Mouse (Mus musculus): ENCODE results near the gene Cdip1.
"Not testable (repeated sequence)": the region's sequence is repeated elsewhere in the genome, so short reads cannot be mapped to it uniquely, and the experiment has no call there.

Gene Cdip1

DNA sequence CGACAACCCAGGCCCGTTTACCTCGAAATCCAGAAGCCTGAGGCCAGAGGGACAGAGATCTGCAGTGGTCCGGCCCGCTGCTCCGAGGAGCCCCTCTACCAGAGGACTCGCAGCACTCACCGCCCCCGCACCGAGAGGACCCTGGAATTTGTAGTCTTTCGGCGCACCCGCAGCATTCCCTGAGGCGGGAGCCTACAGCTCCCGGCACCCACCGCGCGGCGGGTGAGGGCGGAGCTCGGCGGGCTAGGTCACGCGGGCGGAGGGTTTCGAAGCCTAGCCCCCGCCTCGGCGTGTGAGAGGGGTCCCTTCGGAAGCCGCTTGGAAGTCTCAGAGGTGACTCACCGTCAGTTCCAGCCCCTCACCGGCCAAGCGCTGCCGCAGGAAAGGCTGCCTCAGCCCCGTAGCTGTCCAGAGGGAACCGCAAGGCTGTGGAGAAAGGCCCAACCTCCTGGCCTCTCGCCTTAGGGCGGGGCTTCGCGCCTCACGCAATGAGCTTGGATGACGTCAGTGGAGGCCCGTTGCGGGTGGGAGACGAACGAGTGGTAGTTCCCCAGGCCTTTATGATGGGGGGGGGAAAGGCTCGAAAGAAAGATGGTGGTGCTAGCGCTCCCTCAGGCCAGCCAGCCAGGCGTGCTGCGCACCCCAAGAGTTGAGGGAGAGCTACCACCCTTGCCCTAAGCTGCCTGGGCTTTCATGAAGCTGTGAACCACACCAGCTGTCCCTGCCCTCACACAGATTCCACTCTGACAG lies at the start of gene Cdip1:
Gene Cdip1, minus strand, starts transcription at position 483 of the 750 bp plus-strand sequence.
- DNase-seq, result peak; percentile 94

DNA sequence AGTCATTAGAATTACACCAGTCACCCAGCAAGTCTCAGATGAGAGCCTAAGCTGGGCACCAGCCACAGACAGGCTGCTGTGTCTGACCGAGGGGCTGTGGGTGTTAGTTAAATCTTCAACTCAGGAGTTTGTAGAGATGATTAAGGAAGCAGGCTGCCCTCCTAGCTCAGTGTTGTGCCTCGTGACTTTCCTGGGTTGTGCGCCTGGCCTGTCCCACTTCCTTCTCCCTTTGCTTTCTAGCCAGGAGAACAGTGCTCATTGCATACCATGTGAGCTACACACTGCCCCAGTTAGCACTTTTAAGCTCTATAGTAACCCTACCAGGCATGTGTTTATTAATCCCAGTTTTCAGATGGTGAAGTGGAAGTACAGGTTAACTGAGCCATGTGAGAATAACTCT lies 49.5 kb upstream of the Cdip1 start:
- no peak for DNase-seq

DNA sequence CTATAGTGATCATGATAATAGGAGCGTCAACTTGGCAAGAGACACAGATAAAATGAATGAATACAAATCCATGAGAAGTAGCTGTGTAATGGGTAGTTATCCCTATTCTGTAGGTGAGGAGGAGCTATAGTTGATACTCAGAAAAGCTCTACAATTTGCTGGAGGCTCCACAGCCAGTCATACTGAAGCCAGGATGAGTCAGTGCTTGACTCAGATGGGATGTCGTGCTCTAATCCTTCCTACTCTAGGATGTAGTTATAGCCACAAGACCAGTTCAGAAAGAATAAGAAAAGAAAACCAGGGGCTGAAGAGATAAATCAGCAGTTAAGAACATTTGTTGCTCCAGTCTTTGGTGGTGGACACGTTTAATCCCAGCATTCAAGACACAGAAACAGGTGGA lies 47.5 kb upstream of the Cdip1 start:
- DNase-seq, result no peak

DNA sequence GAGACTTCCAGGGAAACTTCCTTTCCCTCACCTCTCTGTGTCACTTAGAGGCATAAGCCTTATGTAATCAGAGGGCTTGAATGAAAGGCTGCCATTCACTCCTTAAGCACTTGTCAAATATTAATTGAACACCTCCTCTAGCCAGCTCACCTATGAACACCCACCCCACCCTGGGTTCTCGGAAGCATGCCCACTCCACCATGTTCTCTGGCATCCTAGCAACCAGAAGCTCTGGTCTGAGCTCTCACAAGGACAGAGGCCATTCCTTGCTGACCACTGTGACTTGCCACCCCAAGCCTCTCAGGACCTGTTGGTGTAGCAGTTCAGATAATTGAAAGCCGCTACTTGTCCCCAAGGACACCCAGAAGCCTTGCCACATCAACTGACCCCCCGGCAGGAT lies 45.1 kb upstream of the Cdip1 start, which contains the start of gene 4930562C15Rik:
Gene 4930562C15Rik, plus strand, starts transcription at position 226 of the 400 bp plus-strand sequence.
- DNase-seq, result peak; percentile 50

DNA sequence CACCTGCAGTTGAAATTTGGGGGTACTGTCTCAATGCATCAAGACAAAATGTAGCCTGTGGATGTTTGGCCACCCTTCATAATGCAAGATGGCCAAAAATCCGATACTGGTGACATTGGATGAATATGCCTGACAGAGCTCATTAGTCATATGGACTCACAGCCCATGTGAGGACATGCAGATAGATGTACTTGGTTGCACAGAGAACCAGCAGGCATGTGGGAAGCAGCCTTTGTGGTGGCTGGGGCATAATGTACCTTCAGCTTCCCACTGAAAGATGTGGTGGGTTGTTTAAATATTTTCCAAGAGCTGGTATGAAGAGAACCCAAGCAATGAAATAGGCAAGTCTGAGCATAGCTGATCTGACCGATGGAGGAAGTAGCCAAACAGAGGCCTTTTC lies 43.8 kb upstream of the Cdip1 start:
- DNase-seq, result no peak

DNA sequence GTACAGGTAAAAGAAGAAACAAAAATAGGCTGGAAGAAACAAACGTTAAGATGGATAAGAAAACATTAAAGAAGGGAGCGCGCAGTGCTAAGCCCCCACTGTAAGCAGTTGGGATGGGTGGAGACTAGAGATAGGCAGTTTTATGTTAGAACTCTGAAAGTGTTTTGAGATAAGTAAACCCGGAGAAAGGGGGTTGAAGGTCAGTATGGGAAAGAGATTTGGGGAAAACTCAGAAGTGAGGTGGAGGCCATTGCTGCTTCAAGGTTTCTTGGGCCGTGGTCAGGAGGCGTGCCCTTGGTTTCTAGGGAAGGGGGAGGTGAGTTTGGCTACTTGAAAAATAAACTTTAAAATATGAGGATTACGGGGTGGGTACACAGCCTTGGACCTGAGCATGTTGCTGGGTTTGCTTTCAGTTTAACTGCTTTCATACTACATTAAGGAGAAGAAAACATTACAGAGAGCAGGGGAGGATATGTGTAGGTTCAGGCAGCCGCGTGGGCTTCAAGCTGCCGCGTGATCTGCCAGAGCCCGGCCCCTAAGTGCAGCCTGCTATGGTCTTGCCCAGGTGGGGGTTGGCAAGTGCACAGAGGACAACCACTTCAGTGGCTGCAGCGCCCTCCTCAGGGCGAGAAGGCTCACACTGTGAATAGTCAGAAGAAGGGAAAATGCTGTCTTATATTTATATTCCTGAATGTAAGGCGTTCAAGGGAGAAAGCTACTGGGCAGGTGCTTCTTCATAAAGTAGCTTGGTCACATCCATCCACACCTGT lies 41.7 kb upstream of the Cdip1 start:
- DNase-seq, result no peak

DNA sequence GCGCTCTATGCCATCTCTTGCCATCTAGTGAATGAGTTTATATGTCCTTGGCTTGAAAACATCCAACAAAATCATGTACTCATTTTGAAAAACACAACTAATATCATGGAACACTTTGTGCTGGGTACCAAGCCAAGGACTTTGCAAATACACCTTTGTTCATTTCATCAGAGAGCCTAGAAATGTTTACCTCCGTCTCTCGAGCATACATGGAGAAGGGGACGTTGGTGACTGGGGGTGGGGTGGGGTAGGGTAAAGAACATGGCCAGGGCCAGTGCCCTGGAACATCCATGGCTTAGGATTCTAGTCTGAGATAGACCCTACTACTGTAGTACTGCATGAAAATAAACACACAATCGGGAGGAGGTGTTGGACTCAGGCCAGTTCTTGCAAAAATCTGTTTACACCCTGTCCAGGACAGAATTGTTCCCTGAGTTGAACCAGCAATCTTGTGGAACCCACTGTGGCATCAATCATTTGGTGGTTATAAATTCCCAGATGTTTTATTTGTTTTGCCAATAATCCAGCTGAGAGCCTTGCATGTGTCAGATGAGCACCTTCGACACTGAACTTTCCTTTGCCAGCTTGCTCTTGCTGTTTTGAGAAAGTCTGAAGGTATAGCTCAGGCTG lies 39.3 kb upstream of the Cdip1 start:
- no peak for DNase-seq

DNA sequence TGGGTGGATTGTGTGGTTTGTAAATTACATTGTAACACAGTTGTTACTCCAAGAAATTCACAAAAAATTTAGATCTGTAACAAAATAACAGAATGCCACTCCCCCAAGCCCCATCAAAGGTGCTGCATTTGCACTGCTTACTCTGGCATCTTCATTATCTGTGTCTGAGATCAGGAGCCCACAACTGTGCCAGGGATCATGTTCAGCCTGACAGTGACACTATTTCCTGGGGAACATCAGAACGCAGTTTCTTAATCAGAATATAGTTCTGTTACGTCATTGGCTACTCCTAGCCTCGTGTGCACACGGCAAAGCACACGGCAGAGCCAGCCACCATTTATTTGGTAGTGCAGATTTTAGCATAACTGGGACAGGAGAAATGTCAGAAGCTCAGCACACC lies 37.5 kb upstream of the Cdip1 start:
- DNase-seq, result no peak

DNA sequence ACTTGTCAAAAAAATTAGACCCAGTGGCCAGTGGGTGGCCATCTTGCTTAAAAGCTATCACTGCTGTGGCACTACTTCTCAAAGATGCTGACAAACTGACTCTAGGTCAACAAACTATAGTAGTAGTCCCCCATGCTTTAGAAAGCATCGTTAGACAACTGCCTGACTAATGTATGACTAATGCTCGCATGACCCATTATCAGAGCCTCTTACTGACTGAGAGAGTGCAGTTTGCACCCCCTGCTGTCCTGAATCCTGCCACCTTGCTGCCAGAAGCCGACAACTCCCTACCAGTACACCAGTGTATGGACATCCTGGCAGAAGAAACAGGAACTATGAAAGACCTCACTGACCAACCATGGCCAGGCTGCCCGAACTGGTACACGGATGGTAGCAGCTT lies 34.4 kb upstream of the Cdip1 start:
- not testable (repeated sequence) for DNase-seq

DNA sequence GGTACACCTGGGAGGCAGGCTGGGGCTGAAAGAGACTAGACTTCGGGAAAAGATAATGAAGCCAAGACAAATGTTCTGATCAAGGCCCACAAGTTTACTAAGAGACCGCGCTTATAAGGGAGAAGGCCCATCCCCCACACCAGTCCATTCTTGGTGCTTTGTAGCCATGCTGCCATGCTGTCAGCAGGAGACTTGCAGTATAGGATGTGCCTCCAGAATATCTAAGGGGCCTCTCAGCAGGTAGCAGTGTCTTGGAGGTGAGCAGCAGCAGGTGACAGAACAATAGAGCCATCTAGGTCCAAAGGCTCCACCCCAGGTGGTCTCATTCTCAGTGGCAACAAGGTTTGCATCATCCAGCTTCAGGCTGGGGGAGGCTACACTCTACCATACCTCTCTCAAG lies 28.3 kb upstream of the Cdip1 start:
- DNase-seq, result no peak

DNA sequence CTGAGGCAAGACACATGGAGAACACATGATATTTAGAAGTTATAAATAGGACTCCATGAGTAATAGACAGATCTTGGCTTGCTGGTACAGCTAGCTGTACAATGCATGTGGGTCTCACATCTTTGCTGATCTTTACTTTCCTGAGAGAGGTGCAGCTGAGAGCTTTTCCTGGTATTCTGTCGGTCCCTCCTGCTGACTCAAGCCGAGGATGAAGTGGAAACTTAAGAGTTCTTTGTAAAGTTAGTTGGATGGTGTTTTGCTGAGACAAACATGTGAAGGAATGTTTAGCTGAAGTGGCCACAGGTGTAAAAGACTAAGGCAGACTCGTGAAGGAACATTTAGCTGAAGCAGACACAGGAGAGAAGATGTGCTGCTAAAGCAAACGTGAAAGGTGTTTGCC lies 6.5 kb upstream of the Cdip1 start:
- no peak for DNase-seq

DNA sequence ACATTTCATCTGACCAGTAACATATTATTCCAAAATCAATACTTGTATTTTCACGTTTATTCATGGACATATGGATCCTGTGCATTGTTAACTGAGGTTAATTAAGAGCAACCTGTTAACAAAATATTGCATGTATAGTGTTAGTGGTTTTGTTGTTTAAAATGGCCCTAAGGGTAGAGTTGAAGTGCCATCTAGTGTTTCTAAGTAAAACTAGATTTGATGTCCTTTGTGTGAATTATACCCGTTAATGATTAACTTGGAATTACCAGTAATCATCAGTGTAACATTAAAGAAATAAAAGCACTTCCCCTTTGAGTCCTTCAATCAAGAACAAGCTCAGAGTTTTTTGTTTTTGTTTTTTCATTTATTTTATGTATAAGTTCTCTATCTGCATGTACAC lies 1.2 kb upstream of the Cdip1 start:
- DNase-seq, result peak; percentile 55

DNA sequence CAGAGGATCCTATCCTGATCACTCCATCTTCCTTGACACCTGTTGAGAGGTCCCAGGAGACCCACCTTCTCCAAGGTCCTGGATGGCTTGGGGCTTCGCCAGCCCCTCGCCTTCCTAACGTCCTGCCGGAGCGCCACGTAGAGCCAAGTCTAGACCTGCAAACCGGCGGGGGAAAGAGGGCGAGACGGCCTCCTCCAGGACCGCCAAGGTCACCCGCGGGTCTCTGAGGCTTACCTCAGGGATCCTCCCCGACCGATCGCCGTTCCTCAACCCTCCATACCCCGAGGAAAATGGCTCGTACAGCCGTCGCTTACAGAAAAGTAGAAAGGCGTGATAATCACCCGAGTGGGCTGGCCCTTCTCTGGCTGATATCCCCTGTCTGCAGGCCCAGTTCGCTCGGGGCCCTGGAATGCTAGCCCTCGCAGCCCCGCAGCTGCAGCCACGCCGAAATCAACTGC lies 752 bp downstream of the Cdip1 start:
- DNase-seq, result no peak

DNA sequence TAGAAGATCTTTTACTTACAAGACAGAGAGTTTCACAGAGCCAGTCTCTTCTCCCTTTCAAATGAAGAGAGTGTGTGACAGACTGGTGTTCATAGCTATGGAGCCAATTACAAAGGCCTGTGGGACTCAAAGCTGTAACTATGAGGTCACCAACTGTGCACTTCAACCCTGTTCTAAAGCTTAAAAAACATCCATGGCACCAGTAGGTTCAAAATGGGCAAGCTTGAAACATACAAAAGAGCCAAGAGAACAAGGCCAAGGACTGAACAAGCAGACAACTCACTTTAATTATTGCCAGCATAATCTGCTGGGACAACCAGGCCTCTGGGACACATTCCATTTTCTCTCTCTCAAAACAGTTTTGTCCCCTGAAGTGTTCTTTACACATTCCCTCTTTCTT lies 1.9 kb downstream of the Cdip1 start:
- peak; percentile 43 for DNase-seq

DNA sequence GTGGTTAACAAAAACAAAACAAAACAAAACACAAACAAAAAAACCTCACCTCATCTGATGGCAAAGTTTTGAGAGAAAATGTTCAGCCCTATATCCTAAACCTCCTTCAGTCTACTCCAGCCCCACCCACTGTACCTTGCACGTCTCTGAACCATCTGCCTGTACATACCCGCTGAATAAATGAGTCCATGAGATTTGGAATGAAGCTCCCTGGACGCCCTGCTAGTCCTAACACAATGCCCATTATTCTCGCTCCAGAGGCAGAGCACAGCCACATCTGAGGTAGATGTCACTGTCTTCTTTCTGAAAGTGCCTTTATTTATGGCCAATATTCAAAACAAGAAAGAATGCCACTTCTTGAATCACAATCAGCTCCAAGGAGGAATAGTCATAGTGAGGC lies 4.4 kb downstream of the Cdip1 start:
- DNase-seq, result no peak

DNA sequence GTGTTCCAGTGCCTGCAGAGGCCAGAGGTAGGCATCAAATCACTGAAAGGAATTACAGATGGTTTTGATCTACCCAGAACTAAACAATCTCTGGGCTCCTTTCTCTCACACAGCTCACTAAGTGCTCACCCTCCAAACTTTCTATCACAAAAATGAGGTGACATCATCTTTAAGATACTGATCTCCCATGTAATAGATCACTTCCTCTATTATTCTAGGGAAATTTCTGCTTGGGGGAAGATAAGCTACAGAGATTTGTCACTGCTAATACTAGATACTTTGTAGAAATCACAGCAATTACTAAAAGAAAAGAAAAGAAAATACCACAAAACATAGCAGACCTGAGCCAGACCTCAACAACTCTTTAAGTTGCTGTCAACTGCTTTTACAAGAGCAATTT lies 7.6 kb downstream of the Cdip1 start:
- no peak for DNase-seq

DNA sequence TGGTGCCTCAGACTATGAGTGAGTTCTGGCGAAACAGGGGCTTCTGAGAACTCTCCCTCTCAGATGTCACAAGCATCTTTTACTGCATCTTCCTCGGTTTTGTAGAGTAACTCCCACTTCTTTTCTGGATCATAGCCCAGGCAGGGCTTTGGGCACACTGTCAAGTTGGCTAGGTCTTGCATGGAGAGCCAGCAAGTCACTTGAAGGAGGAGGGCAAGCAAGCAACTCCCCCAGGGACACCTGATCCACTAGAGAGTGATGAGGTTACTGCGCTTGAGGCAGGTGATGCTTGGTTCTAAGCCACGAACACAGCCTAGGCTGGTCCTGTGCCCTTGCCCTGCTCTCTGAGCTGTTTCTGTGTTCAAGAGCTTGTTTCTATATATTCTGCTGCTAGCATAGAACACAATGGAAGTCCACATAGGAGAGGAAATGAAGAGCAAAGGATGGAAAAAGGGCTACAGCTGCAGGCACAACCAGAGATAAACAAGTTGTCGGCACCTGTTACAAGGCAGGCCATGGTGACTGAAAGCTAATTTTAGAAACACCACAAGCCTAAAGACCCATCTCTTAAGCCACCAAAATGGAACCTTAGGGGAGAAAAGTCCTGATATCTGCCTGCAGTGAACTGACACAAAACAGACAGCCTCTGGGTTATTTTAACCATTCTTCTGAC lies 8.4 kb downstream of the Cdip1 start:
- peak; percentile 78 for DNase-seq

DNA sequence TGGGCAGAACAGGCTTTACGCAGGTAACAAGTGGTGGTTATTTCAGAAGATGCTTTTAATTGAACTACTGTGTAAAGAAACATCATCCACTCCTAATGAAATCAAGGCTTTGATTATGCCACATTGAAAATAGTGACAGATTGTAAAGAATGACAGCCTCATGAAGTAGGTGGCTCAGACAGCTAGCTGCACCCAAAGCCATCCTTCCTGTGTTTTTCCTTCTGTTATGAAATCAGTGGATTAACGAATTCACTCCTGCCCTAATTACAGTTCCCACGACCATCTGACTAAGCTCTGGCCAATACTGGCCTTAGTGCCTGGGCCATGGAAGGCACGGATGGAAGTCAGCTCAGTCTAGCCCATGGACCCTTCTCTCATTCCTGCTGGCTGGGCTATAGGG lies 11.2 kb downstream of the Cdip1 start:
- no peak for DNase-seq

DNA sequence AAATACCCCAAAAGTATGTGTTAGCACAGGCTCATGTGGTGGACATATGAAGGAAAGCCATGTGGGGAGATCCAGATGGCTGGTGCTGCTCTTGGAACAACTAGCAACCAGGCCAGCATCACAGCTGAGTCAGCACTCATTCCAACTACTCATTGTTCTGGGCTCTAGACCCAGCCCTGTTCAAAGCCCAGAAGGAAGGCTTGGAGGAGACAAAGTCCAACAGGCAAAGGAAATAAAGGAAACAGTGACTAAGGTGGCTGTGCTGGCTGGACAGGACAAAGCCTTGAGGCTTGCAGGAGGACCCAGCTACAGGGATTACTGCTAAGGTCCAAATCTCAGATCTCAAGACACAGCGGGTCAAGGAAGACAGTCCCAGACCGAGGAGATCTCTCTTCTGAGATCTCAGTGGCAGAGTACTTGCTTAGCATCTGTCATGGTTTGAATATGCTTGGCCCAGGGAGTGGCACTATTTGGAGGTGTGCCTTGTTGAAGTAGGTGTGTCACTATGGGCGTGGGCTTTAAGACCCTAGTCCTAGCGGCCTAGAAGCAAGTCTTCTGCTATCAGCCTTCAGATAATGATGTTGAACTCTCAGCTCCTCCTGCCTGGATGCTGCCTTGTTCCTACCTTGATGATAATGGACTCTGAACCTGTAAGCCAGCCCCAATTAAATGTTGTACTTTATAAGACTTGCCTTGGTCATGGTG lies 12.0 kb downstream of the Cdip1 start:
- DNase-seq, result peak; percentile 74

DNA sequence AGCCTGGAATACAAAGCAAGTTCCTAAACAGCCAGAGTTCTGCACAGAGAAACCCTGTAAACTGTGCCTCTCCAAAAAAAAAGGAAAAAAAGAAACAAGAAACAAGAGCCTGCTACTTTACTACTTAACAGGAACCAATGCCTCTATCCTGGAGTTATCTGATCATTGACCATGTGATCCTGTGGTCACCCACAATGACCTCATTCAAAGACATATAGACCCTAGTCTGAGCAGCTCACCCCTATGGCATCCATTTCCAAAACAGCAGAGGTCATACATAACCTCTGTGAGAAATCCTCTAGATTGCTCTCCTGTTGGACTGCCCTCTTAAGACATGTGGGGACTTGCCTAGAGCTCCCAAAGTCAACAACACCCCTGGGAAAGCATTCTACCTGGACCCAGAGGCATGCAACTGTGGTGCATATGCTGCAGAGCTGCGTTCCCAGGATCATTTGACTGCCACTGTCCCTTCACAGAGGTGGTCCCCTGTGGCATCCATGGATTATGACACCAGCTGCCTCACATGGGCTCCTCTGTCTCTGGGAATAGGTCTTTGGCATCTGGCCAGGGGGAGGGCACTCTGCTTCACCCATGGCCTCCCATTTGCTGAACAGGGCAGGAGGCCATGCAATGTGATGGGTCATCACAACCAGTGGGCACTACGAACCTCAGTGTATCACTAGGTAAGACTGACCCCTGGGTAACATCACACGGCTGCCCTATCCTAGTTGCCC lies 12.8 kb downstream of the Cdip1 start:
- DNase-seq, result peak; percentile 53

DNA sequence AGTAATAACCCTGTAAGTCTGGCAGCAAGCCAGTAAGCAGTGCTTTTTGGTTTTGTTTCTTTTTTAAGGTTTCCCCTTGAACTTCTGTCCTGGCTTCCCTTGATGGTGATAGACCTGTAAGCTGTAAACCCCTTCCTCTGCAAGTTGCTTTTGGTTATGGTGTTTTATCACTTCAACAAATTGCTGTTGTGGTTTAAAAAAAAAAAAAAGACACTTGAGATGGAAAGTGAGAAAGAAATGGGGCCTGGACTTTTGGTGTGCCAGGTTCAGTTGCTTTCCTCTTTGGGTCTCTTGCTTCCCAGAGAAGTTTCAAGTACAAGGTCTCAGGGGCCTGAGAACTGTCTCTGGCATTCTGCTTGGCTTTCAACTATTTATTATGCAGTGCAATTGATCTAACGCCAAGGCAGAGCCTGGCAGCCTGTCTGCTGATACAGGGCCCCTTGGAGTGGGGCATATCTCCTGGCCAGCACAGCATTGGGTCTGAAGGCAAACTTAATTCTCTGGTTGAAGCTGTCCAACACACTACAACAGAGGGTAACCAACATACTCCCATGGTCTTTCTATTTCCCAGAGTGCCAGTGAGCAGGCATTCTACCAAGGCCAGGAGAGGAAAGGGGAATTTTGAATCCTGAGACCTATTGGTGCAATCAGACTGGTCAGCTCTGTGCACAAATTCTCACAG lies 16.7 kb downstream of the Cdip1 start:
- DNase-seq, result peak; percentile 40

All from kidney, adult 9 months (tissue).